Mouse (Mus musculus) left cerebral cortex, adult 2 months (tissue): Measurements from ENCODE around the gene Rpgrip1l. TPM values are rescaled to one million over a fixed set of nuclear protein-coding genes. Genes with fewer than 3 reads are reported as not detected.

Experiments used
- DNase-seq, 2 experiments: peaks; one replicate each; pipeline ENCODE4 v3.0.0; 2021 to 2022; ENCODE audit warnings: low spot score in 2 of 2, mixed read lengths in 1 of 2; ENCODE audit errors: extremely low spot score in 1 of 2
- H3K27ac ChIP-seq: fragments of 200-600 bp; 2 replicates; pipeline ENCODE4 v1.8.1; 2022
- H3K4me3 ChIP-seq: fragments of 200-600 bp; 2 replicates; pipeline ENCODE4 v1.8.1; 2022
- CTCF ChIP-seq: fragments of 200-600 bp; IDR thresholded peaks from 2 replicates; pipeline ENCODE4 v1.8.1; 2022; ENCODE audit warnings: antibody characterized with exemption, mild to moderate bottlenecking, moderate library complexity
- intact Hi-C: fragments of 180-260 bp; cut with DNase I; formaldehyde crosslinking; loops from one replicate; pipeline ENCODE4 v1.15.1; 2025
- total RNA-seq, 2 experiments: library from RNA; stranded (reverse); gene quantifications; 2 replicates each; pipeline ENCODE4 v1.2.3; 2021

Gene Rpgrip1l
- total RNA-seq, 2 experiments from 2014 or later, result 22.6 to 27.3 TPM

- Histone ChIP-seq H3K27ac (no peak overlapping the region), H3K4me3 (no peak overlapping the region)
- DNase-seq, result no peak
- TF ChIP-seq CTCF, result no peak
- intact Hi-C loops, result no loop called here
Measured at GRCm38 (mm10) chr8:91295786-91296185, 17.3 kb downstream of the Rpgrip1l start.

- Histone ChIP-seq H3K4me3 (no peak overlapping the region), H3K27ac (no peak overlapping the region)
- no peak for DNase-seq
- no peak for TF ChIP-seq CTCF
- intact Hi-C loops, result no loop called here
Measured at GRCm38 (mm10) chr8:91290576-91290975, 22.5 kb downstream of the Rpgrip1l start.

DNA sequence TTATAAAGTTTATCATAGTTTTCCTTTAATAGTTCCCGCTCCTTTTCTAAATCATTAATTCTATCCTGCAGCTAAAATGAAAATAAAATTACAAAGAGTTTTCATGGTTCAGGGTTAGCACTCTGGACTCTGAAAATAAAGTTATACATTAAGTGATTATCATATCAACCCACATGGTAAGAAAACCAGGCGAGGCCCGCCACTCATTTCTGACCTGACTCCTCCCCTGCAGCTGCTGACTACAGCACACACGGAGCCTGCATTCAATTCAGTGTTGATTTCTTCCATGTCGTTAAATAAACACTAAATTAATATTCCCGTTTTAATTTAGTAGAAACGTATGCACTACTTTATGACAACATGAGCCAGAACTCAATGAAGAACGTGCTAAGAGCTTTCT, 26.8 kb downstream of the Rpgrip1l start:
- H3K27ac ChIP-seq, result no peak overlapping the region

GRCm38 (mm10) chr8:91283815-91284214, 29.2 kb downstream of the Rpgrip1l start:
- Histone ChIP-seq H3K4me3 (no peak overlapping the region), H3K27ac (no peak overlapping the region)
- intact Hi-C loops, result no loop called here
- no peak for DNase-seq
- no peak for TF ChIP-seq CTCF

More for the DNA sequence above, 26.8 kb downstream of the Rpgrip1l start:
- DNase-seq, result no peak
- intact Hi-C loops, result no loop called here
- no peak for TF ChIP-seq CTCF
- no peak overlapping the region for H3K4me3 ChIP-seq

DNA sequence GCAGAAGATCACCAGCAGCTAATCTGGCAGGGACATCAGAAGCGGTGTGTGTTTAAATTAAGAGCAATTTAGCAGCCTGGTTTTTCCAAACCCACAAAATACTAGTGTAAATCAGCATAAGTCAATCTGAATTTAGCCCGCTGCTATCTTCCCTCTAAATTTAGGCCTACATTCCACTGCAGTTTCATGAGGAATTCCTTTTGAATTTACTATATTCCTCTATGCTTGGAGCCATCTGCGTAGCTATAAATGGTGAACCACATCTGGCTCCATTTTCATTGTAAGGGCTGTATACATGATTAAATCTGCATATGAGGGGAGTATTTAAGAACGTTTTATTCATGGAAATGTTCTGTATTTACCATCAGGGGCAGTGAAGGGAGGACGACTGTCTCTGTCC, 30.4 kb downstream of the Rpgrip1l start:
- TF ChIP-seq CTCF, result no peak
- intact Hi-C loops, result no loop called here
- Histone ChIP-seq H3K4me3 (no peak overlapping the region), H3K27ac (no peak overlapping the region; the same call in 1 of the 2 replicates)
- no peak for DNase-seq

GRCm38 (mm10) chr8:91281545-91281944, 31.5 kb downstream of the Rpgrip1l start:
- intact Hi-C loops, result loop anchor here (2.0 kb wide), 1 partner anchor 31 kb away; the partner anchor contains the start of genes Fto and Rpgrip1l
- no peak for DNase-seq
- H3K4me3 ChIP-seq, result no peak overlapping the region
- no peak for TF ChIP-seq CTCF
- H3K27ac ChIP-seq, result no peak overlapping the region

- TF ChIP-seq CTCF, result no peak
- DNase-seq, result no peak
Measured at GRCm38 (mm10) chr8:91280467-91281212, 32.4 kb downstream of the Rpgrip1l start.

DNA sequence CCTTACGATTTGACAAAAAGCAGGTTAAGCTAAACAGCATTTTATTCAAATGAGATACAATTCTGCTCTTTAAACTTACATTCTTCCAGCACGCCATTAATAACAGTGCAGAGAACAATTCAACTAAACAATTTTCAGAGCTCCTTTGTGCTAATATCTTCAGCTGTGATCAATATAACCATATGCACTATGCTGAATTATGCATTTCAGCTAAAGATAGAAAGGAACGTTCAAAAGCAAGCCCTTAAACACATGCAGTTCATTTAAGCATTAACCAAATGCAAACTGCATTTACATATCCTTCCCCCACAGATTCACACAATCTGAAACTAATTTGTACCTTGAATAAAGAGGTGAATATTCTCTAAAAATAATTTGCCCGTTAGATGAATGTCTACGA, 35.0 kb downstream of the Rpgrip1l start:
- no peak for TF ChIP-seq CTCF
- no peak overlapping the region for H3K4me3 ChIP-seq
- intact Hi-C loops, result no loop called here

More at GRCm38 (mm10) chr8:91280467-91281212, 32.4 kb downstream of the Rpgrip1l start:
- H3K27ac ChIP-seq, result 0 out of 2 replicates have a peak overlapping the region, but pooled peaks have one; percentile 9
- no peak overlapping the region for H3K4me3 ChIP-seq
- intact Hi-C loops, result loop anchor here (2.0 kb wide), 1 partner anchor 32 kb away; the partner anchor contains the start of genes Fto and Rpgrip1l

DNA sequence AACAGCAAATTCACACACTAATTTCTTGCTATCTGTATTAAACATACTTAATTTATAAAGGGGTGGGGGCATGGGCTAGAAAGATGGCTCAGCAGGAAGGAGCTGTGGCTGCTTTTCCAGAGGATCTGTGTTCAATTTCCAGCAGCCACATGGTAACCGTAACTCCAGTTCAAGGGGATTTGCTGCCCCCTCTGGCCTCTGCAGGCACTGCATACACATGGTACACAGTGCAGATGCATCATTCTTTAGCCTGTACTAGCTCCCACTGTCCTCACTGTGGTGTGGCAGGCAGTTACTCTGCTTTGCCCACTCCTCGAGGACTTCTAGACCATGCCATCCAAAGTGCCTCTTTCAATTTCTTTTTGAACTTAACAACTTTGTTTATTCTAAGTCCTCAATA, 36.7 kb downstream of the Rpgrip1l start:
- H3K4me3 ChIP-seq, result no peak overlapping the region
- no peak for DNase-seq
- no peak overlapping the region for H3K27ac ChIP-seq
- intact Hi-C loops, result no loop called here
- peak; percentile 31 for TF ChIP-seq CTCF

More for the DNA sequence above, 35.0 kb downstream of the Rpgrip1l start:
- no peak for DNase-seq
- no peak overlapping the region for H3K27ac ChIP-seq

- Histone ChIP-seq H3K27ac (peak overlapping the region; percentile 80), H3K4me3 (no peak overlapping the region)
- TF ChIP-seq CTCF, result no peak
- no peak for DNase-seq
- intact Hi-C loops, result no loop called here
Measured at GRCm38 (mm10) chr8:91273493-91273892, 39.6 kb downstream of the Rpgrip1l start.

DNA sequence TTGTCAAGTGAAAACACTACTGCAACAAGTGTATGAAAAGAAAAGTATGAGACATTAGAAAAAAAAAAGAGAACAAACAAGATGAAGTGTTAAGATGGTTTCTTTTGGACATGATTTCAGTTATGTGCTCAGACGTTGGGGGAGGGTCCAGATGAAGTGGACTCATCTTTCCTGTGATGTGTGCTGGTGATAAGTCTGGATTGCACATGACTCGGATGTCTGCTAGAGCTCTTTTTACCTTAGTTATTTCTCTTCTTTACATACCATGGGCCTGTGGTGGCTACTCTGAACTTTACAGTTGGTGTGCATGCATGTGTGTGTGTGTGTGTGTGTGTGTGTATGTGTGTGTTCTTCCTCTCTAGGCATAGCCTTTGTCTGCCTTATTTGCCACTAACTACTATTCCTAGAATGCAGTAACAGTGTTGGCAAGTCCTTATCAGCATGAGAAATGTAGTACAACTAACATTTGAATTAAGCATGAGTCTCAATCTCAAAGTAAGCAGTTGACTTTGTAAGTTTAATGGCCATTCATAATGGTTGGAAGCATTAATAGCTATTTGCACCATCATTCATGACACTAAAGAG, 43.6 kb downstream of the Rpgrip1l start:
- intact Hi-C loops, result no loop called here
- H3K4me3 ChIP-seq, result no peak overlapping the region
- no peak overlapping the region for H3K27ac ChIP-seq
- no peak for DNase-seq
- TF ChIP-seq CTCF, result no peak

GRCm38 (mm10) chr8:91264564-91264963, 48.5 kb downstream of the Rpgrip1l start:
- TF ChIP-seq CTCF, result no peak
- intact Hi-C loops, result no loop called here
- DNase-seq, result no peak
- H3K4me3 ChIP-seq, result no peak overlapping the region
- no peak overlapping the region for H3K27ac ChIP-seq

GRCm38 (mm10) chr8:91263939-91264338, 49.1 kb downstream of the Rpgrip1l start:
- Histone ChIP-seq H3K27ac (no peak overlapping the region), H3K4me3 (no peak overlapping the region)
- intact Hi-C loops, result no loop called here
- DNase-seq, result no peak
- no peak for TF ChIP-seq CTCF
